ENCODE assay signal across 14 mouse cellular contexts in genomic region chr19:22300906-22301305, GRCm38 (mm10).
DNase-seq lines count a peak whose midpoint lies in the region; ATAC-seq and TF ChIP-seq lines count a peak whose summit lies in the region.
"Had no signal": no experiment of that assay in that cellular context is flagged by ENCODE, and none has a peak within 500 bp of the region (broad histone marks: within the 10 kb centered on the region; RNA-seq: fewer than 3 reads in every experiment).

No protein-coding gene starts in this region.

- DNase-seq in hindbrain, postnatal 0 days (ENCODE audit: low spot score): peak; percentile 41
- DNase-seq in hindbrain, embryonic 11.5 days (ENCODE audit: low spot score): no peak
- no peak for DNase-seq in liver, postnatal 0 days
- DNase-seq in brain, adult 2 months (ENCODE audit: low read depth, low spot score): peak; percentile 45
- peak; percentile 15 to 31 for DNase-seq in right cerebral cortex, adult 2 months (ENCODE audit: low spot score in 2 of 2)
- DNase-seq in gastrocnemius, postnatal 36 days: no peak
- DNase-seq: adrenal gland, adult 2 months had no signal

- intact Hi-C loops in gastrocnemius, postnatal 36 days (cut with DNase I): loop anchor here (10.0 kb wide), 1 partner anchor 526 kb away; the partner anchor contains the start of gene Cemip2

- H3K36me3 ChIP-seq in hindbrain, postnatal 0 days (ENCODE audit: insufficient read depth, low read length): no peaks in the 10 kb centered on the region
- no peaks in the 10 kb centered on the region for H3K36me3 ChIP-seq in hindbrain, embryonic 11.5 days (ENCODE audit: control insufficient read depth, insufficient read depth, low read length)
- no peaks in the 10 kb centered on the region for H3K36me3 ChIP-seq in liver, postnatal 0 days (replicated peaks; ENCODE audit: insufficient read depth, low read length)
- no peaks in the 10 kb centered on the region for H3K36me3 ChIP-seq in liver, embryonic 12.5 days
- H3K36me3 ChIP-seq: heart, embryonic 13.5 days; neural tube, embryonic 15.5 days had no signal

- no peak overlapping the region for H3K4me3 ChIP-seq in hindbrain, postnatal 0 days (ENCODE audit: low read length)
- no peak overlapping the region for H3K4me3 ChIP-seq in hindbrain, embryonic 11.5 days (ENCODE audit: low read depth, low read length)
- no peak overlapping the region for H3K4me3 ChIP-seq in liver, postnatal 0 days (ENCODE audit: low read depth, low read length)
- H3K4me3 ChIP-seq in liver, embryonic 12.5 days: no peak overlapping the region
- H3K4me3 ChIP-seq: erythroblast, embryonic 14.5 days; heart, embryonic 13.5 days; neural tube, embryonic 15.5 days had no signal

- H3K27me3 ChIP-seq in hindbrain, postnatal 0 days (ENCODE audit: insufficient read depth, low read length): no peaks in the 10 kb centered on the region
- no peaks in the 10 kb centered on the region; the same call in 1 of the 2 replicates for H3K27me3 ChIP-seq in hindbrain, embryonic 11.5 days (ENCODE audit: control insufficient read depth, insufficient read depth, low read length)
- no peaks in the 10 kb centered on the region for H3K27me3 ChIP-seq in liver, postnatal 0 days (ENCODE audit: insufficient read depth, low read length)
- H3K27me3 ChIP-seq in liver, embryonic 12.5 days (replicated peaks): no peaks in the 10 kb centered on the region; the same call in 1 of the 2 replicates
- H3K27me3 ChIP-seq: CH12.LX; heart, embryonic 13.5 days; neural tube, embryonic 15.5 days had no signal

- 45% methylated on average over 2 of the region's 2 CpGs for WGBS in hindbrain, postnatal 0 days
- 53% methylated on average over 2 of the region's 2 CpGs for WGBS in hindbrain, embryonic 11.5 days
- WGBS in liver, postnatal 0 days (ENCODE audit: insufficient replicate concordance): 54% methylated on average over 2 of the region's 2 CpGs
- WGBS in liver, embryonic 12.5 days (ENCODE audit: insufficient replicate concordance): 45% methylated on average over 2 of the region's 2 CpGs

- no peak for TF ChIP-seq EP300 in liver, postnatal 0 days (IDR thresholded peaks at IDR 0.05; ENCODE audit: low read depth)

- no peaks in the 10 kb centered on the region for H3K9me3 ChIP-seq in hindbrain, postnatal 0 days (ENCODE audit: low read length)
- no peaks in the 10 kb centered on the region for H3K9me3 ChIP-seq in hindbrain, embryonic 11.5 days (ENCODE audit: control insufficient read depth, low read length)
- no peaks in the 10 kb centered on the region for H3K9me3 ChIP-seq in liver, postnatal 0 days (ENCODE audit: low read length)
- no peaks in the 10 kb centered on the region for H3K9me3 ChIP-seq in liver, embryonic 12.5 days (replicated peaks)
- H3K9me3 ChIP-seq: heart, embryonic 13.5 days; neural tube, embryonic 15.5 days had no signal

- H3K4me1 ChIP-seq in hindbrain, postnatal 0 days (ENCODE audit: insufficient read depth, low read length): 0 out of 2 replicates have a peak, but pooled peaks cover 5% of the 10 kb centered on the region
- no peaks in the 10 kb centered on the region for H3K4me1 ChIP-seq in hindbrain, embryonic 11.5 days (replicated peaks; ENCODE audit: control insufficient read depth, insufficient read depth, low read length)
- H3K4me1 ChIP-seq in liver, postnatal 0 days (ENCODE audit: insufficient read depth): no peaks in the 10 kb centered on the region
- H3K4me1 ChIP-seq in liver, embryonic 12.5 days: no peaks in the 10 kb centered on the region

- no peak overlapping the region for H3K9ac ChIP-seq in hindbrain, postnatal 0 days (replicated peaks; ENCODE audit: low read length)
- H3K9ac ChIP-seq in hindbrain, embryonic 11.5 days (ENCODE audit: low read depth, low read length): no peak overlapping the region
- H3K9ac ChIP-seq in liver, postnatal 0 days (replicated peaks): no peak overlapping the region
- H3K9ac ChIP-seq in liver, embryonic 12.5 days: no peak overlapping the region
- H3K9ac ChIP-seq: heart, embryonic 13.5 days; hindbrain, embryonic 14.5 days; liver, embryonic 14.5 days; neural tube, embryonic 15.5 days had no signal

- no peak overlapping the region for H3K4me2 ChIP-seq in hindbrain, postnatal 0 days (ENCODE audit: low read depth, low read length)
- no peak overlapping the region for H3K4me2 ChIP-seq in hindbrain, embryonic 11.5 days (replicated peaks; ENCODE audit: low read depth, low read length)
- no peak overlapping the region for H3K4me2 ChIP-seq in liver, postnatal 0 days (ENCODE audit: low read depth, low read length)
- H3K4me2 ChIP-seq in liver, embryonic 12.5 days: no peak overlapping the region
- H3K4me2 ChIP-seq: heart, embryonic 13.5 days; hindbrain, embryonic 14.5 days; neural tube, embryonic 15.5 days had no signal

- TF ChIP-seq CTCF in hindbrain, postnatal 0 days (IDR thresholded peaks at IDR 0.05; ENCODE audit: low read depth): peak; percentile 59
- peak; percentile 25; the same call in 1 of the 2 replicates for TF ChIP-seq CTCF in liver, postnatal 0 days (IDR thresholded peaks at IDR 0.05; ENCODE audit: low read depth)

- no peak for ATAC-seq in hindbrain, postnatal 0 days
- ATAC-seq in hindbrain, embryonic 11.5 days (ENCODE audit: low FRiP score): no peak
- no peak for ATAC-seq in liver, postnatal 0 days
- no peak for ATAC-seq in liver, embryonic 12.5 days

- H3K27ac ChIP-seq in hindbrain, postnatal 0 days: no peak overlapping the region
- no peak overlapping the region for H3K27ac ChIP-seq in hindbrain, embryonic 11.5 days (ENCODE audit: low read depth, low read length)
- no peak overlapping the region for H3K27ac ChIP-seq in liver, postnatal 0 days (ENCODE audit: low read depth)
- H3K27ac ChIP-seq in liver, embryonic 12.5 days: no peak overlapping the region
- H3K27ac ChIP-seq: heart, embryonic 13.5 days; hindbrain, embryonic 14.5 days; liver, embryonic 14.5 days; neural tube, embryonic 15.5 days had no signal

Comparison
In these comparisons a context has a peak if more than half of its experiments do, and no peak if none do; other contexts are left out.
1. DNase-seq: peak in hindbrain, postnatal 0 days (single experiment), brain, adult 2 months (single experiment) and right cerebral cortex, adult 2 months (2 of 2); none in hindbrain, embryonic 11.5 days (single experiment), liver, postnatal 0 days (single experiment) and gastrocnemius, postnatal 36 days (0 of 2).